Mouse (Mus musculus): ENCODE results near the gene Chst8.
A peak's percentile ranks its signal among the peaks of the same experiment; 100 is the strongest.

The Chst8 gene

DNA sequence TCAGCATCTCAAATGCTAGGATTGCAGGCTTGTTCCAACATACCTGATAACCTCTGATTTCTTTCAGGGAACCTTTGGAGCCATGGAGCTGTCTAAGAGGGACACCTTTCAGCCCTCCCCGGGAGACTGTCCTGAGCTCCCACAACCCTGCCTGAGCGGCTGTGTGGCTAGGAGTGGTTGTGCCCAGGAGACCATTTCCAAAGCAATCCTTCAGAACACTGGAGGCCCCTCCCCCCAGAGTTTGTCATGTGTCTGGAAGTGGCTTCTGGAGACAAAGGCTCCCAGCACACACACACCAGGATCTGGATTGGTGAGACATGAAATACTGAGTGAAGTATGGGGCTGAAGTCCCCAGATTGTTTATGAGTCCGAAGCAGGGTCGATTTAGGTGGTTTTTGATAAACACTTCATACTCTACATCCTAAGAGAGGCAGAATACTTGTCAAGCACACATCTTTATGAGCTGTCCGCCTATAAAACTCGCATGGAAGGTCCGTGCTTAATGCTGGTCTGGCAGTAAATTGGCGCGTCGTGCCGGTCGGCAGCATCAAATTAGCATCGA, 12.5 kb downstream of the Chst8 start:
- DNase-seq (ENCODE audit: low spot score in 2 of 2), result no peak

DNA sequence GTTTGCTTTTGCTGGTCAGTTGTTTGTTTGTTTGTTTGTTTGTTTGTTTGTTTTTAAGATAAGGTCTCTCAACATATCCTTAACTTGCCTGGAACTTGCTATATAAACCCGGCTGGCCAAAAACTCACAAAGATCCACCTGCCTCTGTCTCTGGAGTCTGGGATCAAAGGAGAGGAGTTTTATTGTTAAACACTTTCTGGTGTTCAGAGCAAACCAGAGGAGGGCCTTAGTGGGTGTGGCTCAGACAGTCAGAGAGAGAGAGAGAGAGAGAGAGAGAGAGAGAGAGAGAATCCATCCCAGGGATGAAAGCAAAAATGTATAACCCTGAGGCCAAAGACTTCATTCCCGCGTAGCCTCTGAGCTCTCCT, 13.1 kb downstream of the Chst8 start:
- no peak for DNase-seq (ENCODE audit: low spot score in 2 of 2)

DNA sequence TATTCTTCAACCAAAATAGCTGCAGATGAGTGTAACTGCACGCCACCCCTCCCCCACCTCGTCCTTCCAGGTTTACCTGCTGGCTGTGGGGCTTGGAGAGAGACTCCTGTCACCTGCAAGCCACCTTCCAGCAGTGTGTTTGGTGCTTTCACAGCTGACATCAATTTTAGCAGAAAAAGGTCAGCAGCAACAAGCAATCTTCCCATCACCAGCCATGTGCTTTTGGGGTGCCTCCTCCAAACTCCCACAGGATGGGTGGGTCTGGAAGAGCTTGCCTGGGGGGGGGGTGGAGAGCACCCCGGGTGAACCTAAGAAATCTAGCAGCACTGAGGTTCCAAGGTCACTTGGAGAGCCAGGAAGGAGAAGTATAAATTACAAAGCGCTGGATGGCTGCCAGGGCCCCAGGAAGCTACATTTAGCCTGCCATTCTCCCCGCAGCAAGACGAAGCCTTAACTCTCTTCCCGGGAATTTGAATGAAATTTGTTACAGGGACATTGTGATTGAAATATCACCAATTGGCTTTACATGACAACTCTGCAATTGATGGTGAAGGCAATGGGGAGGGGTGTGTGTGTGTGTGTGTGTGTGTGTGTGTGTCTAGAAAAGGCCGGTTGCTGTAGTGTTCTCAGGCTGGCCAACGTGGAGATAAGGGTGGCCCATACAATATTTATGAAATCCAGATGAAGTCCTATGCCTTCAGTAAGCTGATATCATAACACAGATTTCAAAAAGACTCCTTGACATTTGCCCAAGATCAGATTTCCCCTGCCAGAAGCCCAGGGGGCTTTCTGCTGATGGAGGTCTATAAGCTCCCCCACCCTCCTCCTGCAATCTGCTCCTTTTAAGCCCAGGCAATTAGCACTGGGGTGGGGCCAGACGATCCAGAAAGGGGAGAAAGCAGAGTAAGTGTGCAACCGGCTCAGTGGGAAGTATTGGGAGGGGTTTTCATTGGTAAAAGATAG, 13.8 kb downstream of the Chst8 start:
- peak in 1 of 2 experiments; percentile 34 for DNase-seq (ENCODE audit: low spot score in 2 of 2)

DNA sequence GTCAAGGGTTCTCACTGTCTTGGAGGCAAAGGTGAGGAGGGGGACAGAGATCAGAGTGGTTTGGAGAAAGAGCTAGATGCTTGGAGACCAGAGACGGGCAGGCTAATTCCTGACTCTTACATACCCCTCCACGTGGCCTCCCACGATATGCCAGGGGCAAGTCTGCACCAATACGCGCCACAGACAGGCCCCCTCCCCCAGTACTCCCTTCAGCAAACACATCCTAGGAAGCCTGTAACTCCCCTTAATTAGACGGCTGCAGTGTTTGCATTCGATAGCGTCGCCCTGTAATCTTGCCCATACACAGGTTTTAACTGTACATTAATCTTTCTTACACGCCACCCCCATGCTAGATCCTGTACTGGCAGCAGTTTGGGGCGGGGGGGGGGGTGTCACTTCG, 14.5 kb downstream of the Chst8 start:
- no peak for DNase-seq (ENCODE audit: low spot score in 2 of 2)

DNA sequence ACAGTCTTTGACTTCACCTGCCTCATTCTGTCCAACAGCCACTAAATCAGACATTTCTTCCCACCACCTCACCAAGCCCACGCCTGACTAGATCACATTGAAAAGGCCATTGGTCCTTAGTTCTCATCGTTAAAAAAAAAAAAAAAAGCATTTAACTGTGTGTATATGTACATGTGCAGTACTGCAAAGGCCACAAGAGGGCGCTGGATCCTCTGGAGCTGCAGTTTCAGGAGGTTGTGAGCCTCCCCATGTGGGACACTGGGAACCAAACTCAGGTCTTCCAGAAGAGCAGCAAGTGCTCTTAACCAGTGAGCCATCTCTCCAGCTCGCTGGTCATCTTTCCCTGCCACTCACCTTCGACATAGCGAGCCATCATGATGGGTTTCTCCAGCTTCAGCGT, 22.1 kb downstream of the Chst8 start:
- no peak for DNase-seq (ENCODE audit: low spot score in 2 of 2)

DNA sequence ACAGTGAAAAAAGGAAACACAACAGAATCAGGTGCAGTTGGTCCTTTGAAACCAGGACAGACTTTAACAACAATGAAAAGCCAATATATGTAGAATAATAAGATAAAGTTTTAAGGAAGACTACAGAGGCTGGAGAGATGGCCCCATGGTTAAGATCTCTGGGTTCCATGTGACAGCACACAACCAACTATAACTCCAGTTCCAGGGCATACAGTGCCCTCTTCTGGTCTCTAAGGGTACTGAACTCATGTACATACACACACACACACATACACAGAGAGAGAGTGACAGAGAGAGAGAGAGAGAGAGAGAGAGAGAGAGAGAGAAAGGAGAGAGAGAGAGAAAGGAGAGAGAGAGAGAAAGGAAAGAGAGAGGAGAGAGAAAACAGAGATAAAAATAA, 25.3 kb downstream of the Chst8 start:
- no peak for DNase-seq (ENCODE audit: low spot score in 2 of 2)

DNA sequence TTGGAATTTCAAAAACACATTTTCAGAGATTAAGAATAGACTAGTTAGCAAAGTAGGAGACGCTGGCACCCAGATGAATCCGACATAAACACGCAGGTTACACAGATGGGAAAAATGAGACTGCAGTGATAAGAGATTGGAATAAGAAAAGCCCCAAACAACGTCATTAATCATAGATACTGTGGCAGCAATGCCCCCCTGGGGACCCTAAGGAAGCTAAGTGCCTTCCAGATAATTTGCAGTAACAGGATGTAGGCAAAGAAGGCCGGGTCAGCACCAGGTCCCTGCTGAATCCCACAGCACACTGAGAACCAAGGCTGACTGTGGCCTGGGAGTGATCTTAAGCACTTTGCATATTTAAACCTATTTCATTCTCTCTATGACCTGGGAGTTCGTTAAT, 27.5 kb downstream of the Chst8 start:
- DNase-seq (ENCODE audit: low spot score in 2 of 2), result no peak

DNA sequence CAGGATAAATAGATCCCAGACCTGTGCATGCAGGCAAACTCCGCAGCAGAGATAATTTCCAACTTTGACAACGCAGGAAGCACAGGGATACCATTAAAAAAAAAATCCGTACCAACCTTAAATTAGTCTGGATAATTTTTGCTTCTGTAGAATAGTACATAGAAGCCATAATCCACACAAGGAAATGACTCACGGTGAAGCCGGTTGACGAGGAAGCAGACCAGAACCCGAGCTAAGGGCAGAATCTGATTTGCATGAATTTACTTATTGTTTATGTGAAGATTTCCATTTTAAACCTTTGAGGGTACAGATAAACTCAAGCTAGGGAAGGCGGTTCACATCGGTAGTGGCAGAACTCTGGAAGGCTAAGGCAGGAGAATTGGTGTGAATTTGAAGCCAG, 28.0 kb downstream of the Chst8 start:
- no peak for DNase-seq (ENCODE audit: low spot score in 2 of 2)

DNA sequence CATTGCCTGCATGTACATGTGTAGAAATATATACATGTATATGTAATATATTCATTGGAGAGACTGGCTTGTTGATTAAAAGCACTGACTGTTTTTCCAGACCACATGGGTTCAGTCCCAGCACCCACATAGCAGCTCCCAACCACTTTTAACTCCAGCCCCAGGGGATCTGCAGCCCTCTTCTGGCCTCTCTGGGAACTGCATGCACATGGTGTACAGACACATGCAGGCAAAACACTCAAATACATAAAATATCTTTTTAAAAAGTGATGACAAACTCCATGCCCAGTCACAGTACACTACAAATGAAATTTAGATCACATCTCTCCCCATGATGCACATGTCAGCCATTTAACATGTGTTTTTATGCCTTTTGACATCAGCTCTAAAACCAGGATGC, 30.5 kb downstream of the Chst8 start:
- no peak for DNase-seq (ENCODE audit: low spot score in 2 of 2)

DNA sequence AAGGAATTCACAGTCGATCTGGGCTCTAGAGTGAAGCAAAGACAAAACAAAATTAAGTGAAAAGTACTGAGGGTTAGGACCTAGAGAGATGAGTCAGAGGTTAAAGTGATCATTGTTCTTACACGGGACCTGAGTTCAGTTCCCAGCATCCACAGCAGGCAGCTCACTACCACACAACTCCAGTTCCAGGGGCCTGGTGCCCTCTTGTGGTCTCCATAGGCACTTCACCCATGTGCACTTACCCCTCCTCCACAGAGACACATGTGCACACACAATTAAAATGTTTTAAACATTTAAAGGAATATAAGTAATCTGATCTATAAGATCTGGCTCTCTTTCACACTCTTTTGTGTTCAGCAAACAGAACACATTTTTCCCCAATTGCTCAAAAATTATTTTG, 31.3 kb downstream of the Chst8 start:
- no peak for DNase-seq (ENCODE audit: low spot score in 2 of 2)

DNA sequence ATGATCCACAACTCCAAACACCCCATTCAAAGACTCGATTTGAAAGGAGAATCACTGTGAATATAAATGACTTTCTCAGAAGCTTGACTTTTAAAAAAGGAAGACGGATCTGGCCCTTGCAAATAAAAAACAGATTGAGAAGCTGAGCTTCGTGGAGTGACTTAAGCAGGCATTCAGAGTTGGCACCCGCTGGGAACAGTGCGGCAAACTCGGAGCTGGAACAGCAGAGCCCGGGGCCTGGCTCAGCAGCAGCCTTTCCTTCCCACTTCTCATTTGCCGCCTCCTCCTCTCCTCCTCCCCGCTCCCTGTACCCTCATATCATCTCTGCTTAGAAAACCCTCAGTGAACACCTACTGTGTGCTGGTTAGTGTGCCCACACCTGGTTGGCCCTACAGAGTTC, 34.1 kb downstream of the Chst8 start:
- no peak for DNase-seq (ENCODE audit: low spot score in 2 of 2)

DNA sequence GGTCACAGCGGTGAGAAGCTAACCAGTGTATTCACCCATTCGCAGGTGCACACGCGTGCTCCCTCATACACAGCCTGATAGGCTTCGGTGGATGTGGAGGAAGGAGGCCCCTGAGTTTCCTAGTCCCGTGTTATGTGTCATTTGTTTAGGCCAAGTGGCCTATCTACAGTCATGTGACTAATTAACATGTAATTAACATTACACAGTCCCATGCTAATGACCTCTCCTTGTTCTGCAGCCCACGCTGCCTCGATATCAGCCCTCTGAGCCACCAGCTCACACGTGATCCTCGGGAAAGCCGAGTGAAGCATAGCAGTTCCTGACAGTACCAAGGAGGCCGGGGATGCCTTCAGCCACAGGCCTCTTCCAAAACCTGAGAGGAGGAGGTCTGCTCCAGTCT, 36.9 kb downstream of the Chst8 start:
- DNase-seq (ENCODE audit: low spot score in 2 of 2), result no peak

DNA sequence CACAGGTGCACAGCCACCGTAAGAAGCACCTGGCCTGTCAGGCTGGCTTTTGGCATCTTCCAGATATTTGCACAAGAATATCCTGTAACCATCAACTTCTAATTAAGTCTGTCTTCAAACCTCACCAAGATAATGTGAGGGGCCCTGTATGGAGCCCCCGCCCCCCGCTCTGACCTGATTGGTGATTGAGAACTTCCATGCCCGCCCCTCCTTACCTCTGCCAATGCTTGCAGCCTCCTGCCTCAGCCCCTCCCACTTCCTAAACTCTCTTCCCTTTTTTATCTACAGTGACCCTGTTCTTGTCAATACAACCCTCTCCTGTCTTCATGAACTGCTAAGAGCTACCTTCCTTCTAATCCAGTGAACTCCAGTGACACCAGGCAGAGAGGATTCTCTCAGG, 37.6 kb downstream of the Chst8 start:
- DNase-seq (ENCODE audit: low spot score in 2 of 2), result no peak

DNA sequence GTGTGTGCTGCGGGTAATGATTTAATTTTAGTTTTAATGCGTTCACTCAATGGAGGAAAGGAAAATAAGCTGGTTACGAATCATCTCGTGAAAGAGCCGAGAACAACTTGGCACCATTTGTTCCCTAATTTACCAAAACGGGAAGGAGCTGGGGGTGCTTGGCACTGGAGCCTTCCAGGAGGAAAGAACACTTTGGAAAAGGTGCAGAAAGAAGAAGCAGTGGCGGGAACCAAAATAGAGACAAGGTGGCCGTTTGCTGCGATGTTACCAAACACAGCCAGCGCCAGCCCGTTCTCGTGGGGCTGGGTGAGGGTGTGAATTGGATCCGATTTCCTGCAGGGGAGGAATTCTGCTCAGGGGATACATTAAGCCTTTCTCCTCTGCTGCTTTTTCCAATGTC, 38.5 kb downstream of the Chst8 start:
- DNase-seq (ENCODE audit: low spot score in 2 of 2), result no peak

DNA sequence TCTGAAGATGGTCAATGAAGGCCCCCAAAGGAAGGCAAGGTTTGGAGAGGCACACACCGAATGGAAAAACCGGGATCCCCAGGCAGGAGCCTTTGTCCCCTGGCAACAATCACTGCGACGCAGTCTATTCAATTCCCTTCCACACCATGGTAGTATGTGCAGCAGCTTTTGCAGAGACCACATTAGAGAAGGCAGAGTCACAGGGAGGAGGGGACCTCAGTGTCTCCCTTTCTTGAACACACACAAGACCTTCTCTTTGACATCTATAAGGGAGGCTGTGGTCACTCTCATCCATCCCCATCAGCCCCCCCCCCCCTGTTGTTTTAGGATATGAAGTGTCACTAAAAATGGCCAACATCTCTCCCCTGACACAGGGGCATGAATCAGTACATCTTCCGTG, 39.2 kb downstream of the Chst8 start:
- DNase-seq (ENCODE audit: low spot score in 2 of 2), result no peak

DNA sequence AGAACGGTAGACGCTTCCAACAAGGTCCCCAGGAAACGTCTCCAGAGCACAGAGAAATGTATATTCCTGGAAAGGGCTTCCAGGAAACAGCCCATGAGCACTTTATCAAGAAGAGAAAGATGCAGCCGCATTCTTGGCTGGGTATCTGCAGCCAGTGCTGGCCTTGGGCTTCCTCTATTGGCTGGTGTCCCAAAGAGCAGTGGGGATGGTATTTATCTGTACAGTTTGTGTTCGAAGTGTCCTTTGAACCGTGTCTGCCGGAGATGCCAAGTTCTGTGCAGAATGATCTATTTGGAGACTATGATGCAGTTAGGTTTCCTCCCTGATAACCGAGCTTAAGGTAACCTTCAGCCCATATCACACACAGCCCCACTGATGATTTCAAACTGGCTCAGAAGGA, 43.0 kb downstream of the Chst8 start:
- DNase-seq (ENCODE audit: low spot score in 2 of 2), result peak in 1 of 2 experiments; percentile 39

DNA sequence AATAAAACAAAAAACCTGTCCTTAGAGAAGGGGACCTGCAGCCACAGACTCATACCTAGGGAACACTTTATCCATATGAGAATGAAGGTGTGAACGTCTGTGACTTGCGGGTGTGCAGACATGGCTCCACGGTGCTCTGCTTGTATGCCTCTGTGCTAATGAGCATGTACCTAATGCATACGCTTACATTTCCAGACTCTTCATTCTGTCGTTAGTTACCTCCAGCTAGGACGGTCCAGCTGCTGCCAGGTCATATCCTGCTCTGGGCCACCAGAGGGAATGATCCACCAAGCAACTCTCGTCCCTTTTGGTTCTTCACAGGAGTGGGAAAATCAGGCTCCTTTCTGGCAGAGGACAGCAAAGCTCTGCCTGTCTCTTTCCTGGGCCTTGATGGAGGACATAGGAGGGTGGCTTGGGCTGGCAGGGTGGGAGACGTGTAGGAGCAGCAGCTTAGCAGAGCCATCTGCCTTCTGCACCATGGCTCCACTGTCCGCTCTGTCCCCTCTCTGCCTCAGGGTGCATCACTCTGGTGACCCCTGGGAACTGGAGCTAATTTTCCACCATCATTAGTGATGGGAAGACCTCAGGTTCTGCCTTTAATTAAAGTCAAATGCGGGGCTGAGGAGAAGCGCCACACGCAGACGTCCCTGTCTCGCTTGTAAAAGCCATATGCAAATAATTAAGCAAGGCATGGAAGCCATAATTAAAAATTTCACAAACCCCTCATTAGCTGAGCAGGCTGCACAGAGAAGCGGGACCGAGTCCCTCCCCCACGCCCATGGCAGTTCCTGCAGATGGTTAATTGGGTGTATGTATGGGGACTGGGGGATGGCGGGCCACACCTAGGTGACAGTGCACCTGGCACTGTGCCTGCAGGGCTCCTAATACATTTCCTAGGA, 48.0 kb downstream of the Chst8 start:
- no peak for DNase-seq (ENCODE audit: low spot score in 2 of 2)

DNA sequence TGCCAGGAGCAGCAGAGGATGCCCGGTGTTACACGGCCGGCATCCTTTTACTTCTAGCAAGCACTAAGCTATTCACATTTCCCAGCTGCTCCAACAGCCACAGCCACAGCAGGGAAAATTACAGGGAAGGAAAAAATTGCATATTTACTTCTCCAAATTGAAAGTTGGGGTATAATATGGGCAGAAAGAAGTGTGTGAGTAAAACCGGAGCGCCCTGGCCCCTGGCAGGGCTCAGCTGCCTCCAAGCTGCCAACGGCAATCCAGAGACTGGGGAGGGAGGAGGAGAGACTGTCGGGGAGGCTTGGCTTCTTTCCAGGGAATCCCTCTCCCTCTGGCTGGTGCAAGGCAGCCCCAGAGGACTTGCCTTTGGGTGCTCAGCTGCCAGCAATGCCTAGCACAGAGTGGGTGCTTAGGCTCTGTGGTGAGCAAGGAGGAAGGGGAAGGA, 53.1 kb downstream of the Chst8 start:
- DNase-seq (ENCODE audit: low spot score in 2 of 2), result peak in 1 of 2 experiments; percentile 47

DNA sequence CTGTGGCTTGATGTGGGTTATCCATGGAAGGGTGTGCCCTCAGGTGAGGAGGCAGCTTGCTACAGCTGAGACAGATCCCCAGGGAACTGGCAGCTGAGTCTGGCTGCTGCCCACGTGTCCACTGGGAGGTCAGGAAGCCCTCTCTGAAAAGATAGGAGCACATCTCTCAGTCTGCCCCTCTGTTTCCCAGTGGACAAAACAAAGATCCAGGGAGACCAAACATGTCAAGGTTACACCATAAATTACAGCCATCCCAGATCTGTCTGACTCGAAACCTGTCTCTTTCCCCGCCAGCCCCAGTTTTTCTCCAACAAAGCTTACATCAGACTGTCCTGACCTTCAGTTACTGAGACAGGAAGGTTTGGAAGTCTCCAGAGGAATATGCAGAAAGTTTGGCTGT, 53.8 kb downstream of the Chst8 start:
- no peak for DNase-seq (ENCODE audit: low spot score in 2 of 2)

DNA sequence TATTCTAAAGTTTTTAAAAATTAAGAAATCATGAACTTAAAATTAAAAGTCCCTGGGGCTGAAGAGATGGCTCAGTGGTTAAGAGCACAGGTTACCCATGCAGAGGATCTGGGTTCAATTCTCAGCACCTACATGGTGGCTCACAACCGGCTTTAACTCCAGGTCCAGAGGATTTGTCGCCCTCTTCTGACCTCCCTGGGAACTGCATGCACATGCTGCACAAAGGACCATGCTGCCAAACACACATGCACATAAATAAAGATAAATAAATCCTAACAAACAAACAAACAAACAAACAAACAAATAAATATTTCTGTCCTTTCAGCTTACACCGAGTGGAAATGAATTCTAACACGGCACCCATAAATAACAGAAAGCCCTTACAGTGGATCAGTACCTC, 55.0 kb downstream of the Chst8 start:
- DNase-seq (ENCODE audit: low spot score in 2 of 2), result no peak

DNA sequence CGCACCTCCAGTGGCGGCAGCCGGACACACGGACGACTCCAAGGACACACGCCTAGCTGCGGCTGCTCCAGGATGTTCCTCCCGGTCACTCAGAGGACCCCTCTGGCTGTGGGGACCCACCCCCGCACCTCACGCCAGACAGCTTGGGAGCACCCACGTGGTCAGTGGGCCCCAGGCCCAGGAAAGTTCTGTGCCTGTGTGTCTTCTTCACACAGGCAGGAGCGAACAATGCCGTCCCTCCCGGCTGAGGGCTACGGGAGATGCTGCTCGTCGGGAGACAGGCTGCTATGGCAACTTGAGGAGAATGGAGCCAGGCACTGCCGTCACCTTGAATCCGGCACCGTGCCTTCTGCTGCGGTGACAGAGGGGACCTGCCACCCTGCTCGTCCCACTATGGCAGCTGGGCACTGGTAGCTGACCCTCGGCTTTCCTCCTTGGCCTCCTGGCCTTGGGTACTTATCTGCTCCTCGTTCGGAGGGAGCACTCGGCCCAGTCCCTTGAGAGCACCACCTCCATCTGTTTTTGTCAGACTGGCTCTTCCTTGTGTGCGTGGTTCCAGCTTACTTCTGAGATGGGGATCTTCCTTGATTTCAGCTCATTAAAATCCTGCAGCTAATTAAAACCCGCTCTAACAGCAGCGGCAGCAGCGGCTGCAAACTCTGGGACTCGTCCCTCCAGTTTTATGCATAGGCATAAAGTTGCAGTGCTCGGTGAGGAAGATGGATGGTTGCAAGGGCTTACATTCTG, 59.2 kb downstream of the Chst8 start:
- DNase-seq (ENCODE audit: low spot score in 2 of 2), result no peak
